Mouse (Mus musculus): Measurements from ENCODE around the gene Dmac1.
"Not testable (repeated sequence)": the region's sequence is repeated elsewhere in the genome, so short reads cannot be mapped to it uniquely, and the experiment has no call there.

Dmac1 gene

DNA sequence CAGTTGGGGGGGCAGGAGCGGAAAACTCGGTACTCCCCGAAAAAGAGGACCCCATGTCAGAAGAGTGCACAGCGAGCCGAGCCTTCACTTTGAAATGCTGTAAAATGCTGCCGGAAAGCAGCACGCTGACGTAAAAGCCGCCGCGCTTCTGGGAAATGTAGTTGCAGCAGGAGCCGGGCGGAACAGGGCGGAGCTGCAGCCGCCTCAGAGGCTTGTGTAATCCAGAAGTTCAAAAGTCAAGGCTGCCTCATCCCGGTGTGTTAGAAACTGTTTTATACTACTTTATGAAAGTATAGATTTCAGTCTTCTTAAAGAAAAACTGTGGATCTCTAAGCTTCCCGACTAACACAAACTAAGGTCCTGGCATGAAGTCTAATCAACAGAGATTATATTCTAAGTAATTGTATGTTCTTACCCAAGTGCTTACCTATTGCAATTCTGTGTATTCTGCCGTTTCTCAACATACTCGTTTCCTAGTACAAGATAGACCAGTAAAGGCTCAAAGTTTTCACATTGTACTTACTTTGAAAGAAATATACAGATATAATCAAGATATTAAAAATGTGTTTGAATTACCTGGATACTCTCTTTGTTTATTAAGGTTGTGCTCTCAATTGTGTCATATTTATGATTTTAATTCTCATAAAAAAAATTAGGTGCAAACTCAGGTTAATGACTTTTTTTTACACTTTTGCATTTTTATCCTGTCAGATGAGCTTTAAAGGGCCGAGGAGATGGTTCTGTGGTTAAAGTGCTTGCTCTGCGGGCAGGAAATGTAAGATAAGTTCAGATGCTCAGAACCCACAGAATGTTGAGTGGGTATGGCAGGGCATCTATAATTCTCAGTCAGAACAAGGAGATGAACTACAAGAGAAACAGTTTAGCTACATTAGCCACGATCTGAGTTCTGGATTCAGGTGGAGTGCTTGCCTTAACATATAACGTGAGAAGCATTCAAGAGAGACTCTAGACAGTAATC, at the start of gene Dmac1:
TSS of gene Dmac1 (minus strand) at position 109 of the 979 bp plus-strand sequence.
- peak; percentile 87 to 93 for DNase-seq (ENCODE audit: low read depth in 2 of 2, low spot score in 2 of 2)

GRCm38 (mm10) chr4:75315431-75315830, 37.3 kb upstream of the Dmac1 start:
- no peak for DNase-seq (ENCODE audit: low read depth in 2 of 2, low spot score in 2 of 2)

DNA sequence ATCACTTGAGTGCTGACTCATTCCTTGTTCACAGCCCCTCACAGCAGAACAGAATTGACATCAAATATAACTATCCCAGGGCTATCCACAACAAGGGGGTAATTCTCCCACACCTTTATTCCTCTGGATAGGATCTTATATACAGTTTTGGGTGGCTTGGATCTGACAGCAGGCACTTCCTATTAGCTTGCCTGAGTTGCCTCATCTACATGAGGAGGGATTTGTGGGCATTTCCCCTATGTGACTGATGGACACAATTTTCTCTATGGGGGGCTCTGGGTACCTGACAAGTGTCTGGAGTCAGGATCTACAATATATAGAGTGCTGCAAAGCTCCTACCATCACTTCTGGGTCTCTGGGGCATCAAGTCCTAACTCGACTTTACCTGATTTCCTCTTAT, 36.9 kb upstream of the Dmac1 start:
- no peak for DNase-seq (ENCODE audit: low read depth in 2 of 2, low spot score in 2 of 2)

DNA sequence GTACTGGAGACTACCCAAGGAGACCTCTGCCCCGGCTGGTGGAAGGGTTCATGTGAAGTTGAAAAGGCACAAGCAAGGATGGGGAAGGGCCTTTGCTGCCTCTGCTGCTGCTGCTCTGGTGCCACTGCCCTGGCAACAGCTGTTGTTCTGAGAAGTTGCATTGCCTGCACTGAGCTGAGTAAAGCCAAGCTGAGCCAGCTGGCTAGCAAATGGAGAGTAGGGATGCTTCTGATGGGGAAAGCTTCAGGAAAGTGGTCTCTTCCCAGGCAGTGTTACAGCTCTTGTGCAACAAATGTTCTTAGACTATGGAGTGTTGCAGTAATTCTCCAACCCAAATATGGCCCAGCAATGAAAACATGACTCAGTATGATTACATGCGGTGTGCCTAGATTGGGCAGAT, 33.8 kb upstream of the Dmac1 start:
- no peak for DNase-seq (ENCODE audit: low read depth in 2 of 2, low spot score in 2 of 2)

DNA sequence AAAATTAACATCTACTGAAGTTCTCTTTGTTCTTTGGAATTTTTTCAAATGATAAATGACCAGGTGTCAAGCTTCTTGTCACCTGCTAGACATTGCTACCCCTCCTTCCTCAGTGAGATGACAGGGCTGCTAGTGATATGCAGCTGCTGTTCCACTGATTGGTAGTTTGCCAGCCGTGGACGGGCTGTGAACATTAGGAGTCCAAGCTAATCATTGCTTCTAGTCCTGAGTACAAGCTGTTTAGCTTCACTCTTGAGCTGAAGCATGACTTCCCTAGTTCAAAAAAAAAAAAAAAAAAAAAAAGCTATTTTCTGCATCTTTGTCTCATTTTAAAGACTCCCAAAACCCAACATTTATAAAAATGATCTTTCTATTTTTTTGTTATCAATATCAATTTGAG, 33.2 kb upstream of the Dmac1 start:
- no peak for DNase-seq (ENCODE audit: low read depth in 2 of 2, low spot score in 2 of 2)

GRCm38 (mm10) chr4:75300205-75300972, 22.3 kb upstream of the Dmac1 start:
- DNase-seq (ENCODE audit: low read depth in 2 of 2, low spot score in 2 of 2): no peak

- no peak for DNase-seq (ENCODE audit: low read depth in 2 of 2, low spot score in 2 of 2)
Observed at GRCm38 (mm10) chr4:75292315-75292714, 14.2 kb upstream of the Dmac1 start.

GRCm38 (mm10) chr4:75291142-75291541, 13.0 kb upstream of the Dmac1 start:
- DNase-seq (ENCODE audit: low read depth in 2 of 2, low spot score in 2 of 2): no peak

GRCm38 (mm10) chr4:75277467-75278196, 473 bp downstream of the Dmac1 start:
- DNase-seq (ENCODE audit: low read depth in 2 of 2, low spot score in 2 of 2): no peak

DNA sequence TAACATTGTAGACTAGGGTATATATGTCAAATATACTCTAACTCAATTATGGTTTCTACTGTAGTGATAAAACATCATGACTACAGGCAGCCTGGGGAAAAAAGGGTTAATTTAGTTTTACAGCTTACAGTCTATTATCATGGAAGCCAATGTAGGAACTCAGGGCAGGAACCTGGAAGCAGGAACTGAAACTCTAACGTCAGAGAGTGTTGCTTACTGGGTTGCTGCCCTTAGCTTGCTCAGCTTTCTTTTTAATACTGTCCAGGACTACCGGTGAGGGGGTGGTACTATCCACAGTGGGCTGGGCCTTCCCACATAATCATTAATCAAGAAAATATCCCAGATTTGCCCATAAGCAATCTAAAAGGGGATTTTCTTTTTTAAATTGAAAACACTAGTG, 2.4 kb downstream of the Dmac1 start:
- DNase-seq (ENCODE audit: low read depth in 2 of 2, low spot score in 2 of 2): no peak

DNA sequence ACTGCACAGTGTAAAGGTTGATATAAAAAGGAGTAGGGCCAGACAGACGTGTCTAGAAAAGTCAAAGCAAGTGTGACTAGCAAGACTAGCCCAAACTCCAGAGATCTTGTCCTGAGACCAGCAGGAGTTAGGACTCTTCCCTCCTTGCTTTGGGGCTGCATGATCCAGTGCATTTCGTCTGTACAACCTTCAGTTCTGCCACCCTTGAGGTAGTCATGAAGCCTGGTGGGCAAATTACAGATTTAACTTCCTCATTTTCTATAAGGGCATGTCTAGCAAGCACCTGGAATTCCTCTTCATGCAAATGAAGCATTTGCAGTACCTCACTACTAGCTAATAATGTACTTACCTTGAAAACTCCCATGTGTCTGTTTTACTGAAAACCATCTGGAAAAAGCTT, 10.2 kb downstream of the Dmac1 start:
- DNase-seq (ENCODE audit: low read depth in 2 of 2, low spot score in 2 of 2): no peak

DNA sequence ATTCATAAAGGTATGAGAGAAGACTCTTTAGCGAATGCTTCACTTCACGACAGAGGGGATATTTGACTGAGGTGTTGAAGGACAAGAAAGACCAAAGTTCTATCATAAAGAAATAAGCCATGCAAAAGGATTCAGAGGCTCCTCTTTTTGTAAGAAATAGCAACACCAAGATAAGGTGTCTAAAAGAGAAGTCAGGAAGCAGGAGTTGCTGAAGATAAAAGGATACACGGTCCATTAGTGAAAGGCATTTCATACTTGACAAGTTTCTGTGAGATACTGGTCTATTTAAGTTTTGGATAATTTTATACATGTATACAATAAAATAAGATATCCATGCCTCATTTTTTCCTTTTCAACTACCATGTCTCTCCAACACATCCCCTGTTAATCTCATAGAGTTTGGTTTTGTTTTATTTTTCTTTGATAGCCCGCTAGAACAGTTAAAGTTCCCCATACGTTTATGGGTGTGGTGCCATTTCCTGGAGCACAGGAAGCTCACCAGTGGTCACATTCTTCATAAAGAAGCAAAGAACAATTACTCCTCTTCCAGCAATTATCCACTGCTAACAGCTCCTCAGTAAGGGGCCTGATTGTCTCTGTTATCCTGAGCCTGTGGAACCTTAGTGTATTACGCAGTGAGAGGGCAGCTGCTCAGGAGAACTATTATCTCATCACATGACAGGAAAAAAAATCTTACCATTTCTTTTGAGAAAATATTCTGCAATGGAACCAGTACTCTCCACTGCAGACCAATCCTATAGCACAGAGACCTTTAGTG, 11.1 kb downstream of the Dmac1 start:
- DNase-seq (ENCODE audit: low read depth in 2 of 2, low spot score in 2 of 2): peak in 1 of 2 experiments; percentile 8

- DNase-seq (ENCODE audit: low read depth in 2 of 2, low spot score in 2 of 2): no peak
Observed at GRCm38 (mm10) chr4:75264219-75264618, 13.9 kb downstream of the Dmac1 start.

- DNase-seq (ENCODE audit: low read depth in 2 of 2, low spot score in 2 of 2): no peak
Observed at GRCm38 (mm10) chr4:75263556-75264129, 14.5 kb downstream of the Dmac1 start.

- DNase-seq (ENCODE audit: low read depth in 2 of 2, low spot score in 2 of 2): no peak
Observed at GRCm38 (mm10) chr4:75262423-75262822, 15.7 kb downstream of the Dmac1 start.

- no peak for DNase-seq (ENCODE audit: low read depth in 2 of 2, low spot score in 2 of 2)
Observed at GRCm38 (mm10) chr4:75260156-75260555, 17.9 kb downstream of the Dmac1 start.

DNA sequence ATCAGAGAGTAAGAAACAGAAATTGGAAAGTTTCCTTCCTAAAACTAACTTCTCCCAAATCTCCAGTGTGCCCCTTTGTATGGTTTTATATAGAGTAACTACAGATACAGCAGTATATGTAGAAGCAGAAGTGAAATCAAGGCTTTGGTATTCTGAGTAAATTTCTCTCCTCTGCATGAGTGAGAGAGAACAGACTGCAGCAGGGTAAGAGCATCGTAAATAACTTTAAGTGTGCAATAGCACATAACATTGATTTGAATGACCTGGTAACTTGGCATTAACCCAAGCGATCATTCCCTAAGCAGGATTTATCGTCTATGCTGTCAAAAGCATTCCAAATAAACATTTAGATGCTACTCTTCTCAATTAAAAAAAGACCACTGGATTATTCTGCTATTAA, 18.7 kb downstream of the Dmac1 start:
- no peak for DNase-seq (ENCODE audit: low read depth in 2 of 2, low spot score in 2 of 2)

GRCm38 (mm10) chr4:75234602-75235001, 43.5 kb downstream of the Dmac1 start:
- DNase-seq (ENCODE audit: low read depth in 2 of 2, low spot score in 2 of 2): not testable (repeated sequence)
